ENCODE assay signal across 22 mouse cellular contexts in the genomic region with DNA sequence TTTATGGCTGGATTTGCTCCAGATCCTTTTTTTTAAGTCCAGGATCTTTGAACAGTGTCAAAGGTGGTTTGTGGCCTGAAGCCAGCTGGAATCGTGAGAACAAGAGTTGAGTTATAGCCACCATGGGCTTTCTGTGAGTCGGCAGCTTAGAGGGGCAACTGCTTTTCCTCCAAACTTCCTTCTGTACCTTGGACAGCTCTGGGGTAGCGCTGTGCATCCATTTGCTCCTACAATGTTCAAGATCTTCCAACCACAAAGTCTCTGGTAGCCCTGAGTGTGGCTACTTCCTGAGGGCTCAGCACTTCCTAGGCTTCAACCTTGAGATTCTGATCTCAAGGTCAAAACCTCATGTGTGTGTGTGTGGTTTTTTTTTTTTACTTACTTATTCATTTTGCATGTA.
DNase-seq lines count a peak whose midpoint lies in the region; ATAC-seq and TF ChIP-seq lines count a peak whose summit lies in the region.
"Had no signal": no experiment of that assay in that cellular context is flagged by ENCODE, and none has a peak within 500 bp of the region (broad histone marks: within the 10 kb centered on the region; RNA-seq: fewer than 3 reads in every experiment).

No protein-coding gene starts in this region.

- TF ChIP-seq RAD21 in MEL (IDR thresholded peaks at IDR 0.05; ENCODE audit: low read depth, low read length): no peak

- WGBS in lung, embryonic 14.5 days: 67% methylated on average over 3 of the region's 3 CpGs
- 67% methylated on average over 3 of the region's 3 CpGs for WGBS in thymus, adult 2 months

- intact Hi-C loops in heart, postnatal 14 days (cut with DNase I): no loop called here

- no peak for ATAC-seq in lung, embryonic 14.5 days (ENCODE audit: insufficient read depth)
- ATAC-seq: activated CD4-positive, CD25-positive, alpha-beta regulatory T cell, adult 4 months; CD4-positive, CD25-positive, alpha-beta regulatory T cell, adult 4 months; forebrain, embryonic 13.5 days; forebrain, postnatal 0 days; intestine, embryonic 16.5 days had no signal

- H3K9me3 ChIP-seq in lung, embryonic 14.5 days (ENCODE audit: low read depth, low read length): no peaks in the 10 kb centered on the region
- no peaks in the 10 kb centered on the region for H3K9me3 ChIP-seq in MEL (replicated peaks; ENCODE audit: insufficient read depth, low read length)
- H3K9me3 ChIP-seq: embryonic facial prominence, embryonic 10.5 days; forebrain, embryonic 13.5 days; heart, embryonic 12.5 days; hindbrain, embryonic 15.5 days had no signal

- no peaks in the 10 kb centered on the region for H3K27me3 ChIP-seq in lung, embryonic 14.5 days (ENCODE audit: insufficient read depth, low read length)
- H3K27me3 ChIP-seq in MEL (ENCODE audit: control insufficient read depth in 1 of 2, insufficient read depth in 2 of 2, low read length in 2 of 2): no peaks in the 10 kb centered on the region
- H3K27me3 ChIP-seq in thymus, adult 2 months (ENCODE audit: control insufficient read depth, insufficient read depth, low read length): no peaks in the 10 kb centered on the region
- H3K27me3 ChIP-seq: forebrain, embryonic 13.5 days; heart, embryonic 12.5 days; hindbrain, embryonic 15.5 days had no signal

- H3K4me2 ChIP-seq in lung, embryonic 14.5 days: no peak overlapping the region
- H3K4me2 ChIP-seq: forebrain, embryonic 13.5 days; heart, embryonic 12.5 days; hindbrain, embryonic 15.5 days had no signal

- TF ChIP-seq EP300 in MEL (IDR thresholded peaks at IDR 0.05; ENCODE audit: low read depth in 1 of 2, low read length in 2 of 2): no peak

- no peak for TF ChIP-seq CTCF in lung, embryonic 14.5 days (IDR thresholded peaks at IDR 0.05; ENCODE audit: low read depth)
- TF ChIP-seq CTCF in MEL (IDR thresholded peaks at IDR 0.05 in 2 of 3, conservative IDR thresholded peaks at IDR 0.05 in 1 of 3; ENCODE audit: control insufficient read depth in 1 of 3, insufficient read depth in 1 of 3, low read depth in 2 of 3, low read length in 3 of 3, poor library complexity in 1 of 3, severe bottlenecking in 1 of 3): no peak
- TF ChIP-seq CTCF in thymus, adult 2 months (IDR thresholded peaks at IDR 0.05; ENCODE audit: borderline replicate concordance, control insufficient read depth, extremely low read depth, insufficient read depth, low read length, poor library complexity): no peak

- no peaks in the 10 kb centered on the region for H3K36me3 ChIP-seq in lung, embryonic 14.5 days (ENCODE audit: insufficient read depth)
- no peaks in the 10 kb centered on the region for H3K36me3 ChIP-seq in MEL (ENCODE audit: control insufficient read depth in 1 of 2, insufficient read depth in 2 of 2, low read length in 2 of 2)
- H3K36me3 ChIP-seq in thymus, adult 2 months (ENCODE audit: control insufficient read depth, insufficient read depth, low read length): no peaks in the 10 kb centered on the region
- H3K36me3 ChIP-seq: embryonic facial prominence, embryonic 10.5 days; heart, embryonic 12.5 days; hindbrain, embryonic 15.5 days had no signal

- no peak for TF ChIP-seq POLR2A in MEL (IDR thresholded peaks at IDR 0.05; ENCODE audit: control insufficient read depth in 1 of 2, insufficient read depth in 1 of 2, low read depth in 1 of 2, low read length in 2 of 2, poor library complexity in 1 of 2)
- TF ChIP-seq POLR2A in thymus, adult 2 months (IDR thresholded peaks at IDR 0.05; ENCODE audit: control insufficient read depth, extremely low read depth, insufficient read depth, low read length, poor library complexity): no peak

- H3K4me1 ChIP-seq in lung, embryonic 14.5 days (ENCODE audit: insufficient read depth): no peaks in the 10 kb centered on the region
- no peaks in the 10 kb centered on the region for H3K4me1 ChIP-seq in MEL (ENCODE audit: control insufficient read depth in 1 of 2, insufficient read depth in 2 of 2, low read length in 2 of 2)
- H3K4me1 ChIP-seq in thymus, adult 2 months (replicated peaks; ENCODE audit: control insufficient read depth, insufficient read depth, low read length): no peaks in the 10 kb centered on the region
- H3K4me1 ChIP-seq: embryonic facial prominence, embryonic 10.5 days; forebrain, embryonic 13.5 days; heart, embryonic 12.5 days; hindbrain, embryonic 15.5 days had no signal

- no peaks in the 10 kb centered on the region for H3K79me2 ChIP-seq in MEL (ENCODE audit: control insufficient read depth, insufficient read depth, low read length, poor library complexity)

- no peak overlapping the region for H3K9ac ChIP-seq in lung, embryonic 14.5 days
- H3K9ac ChIP-seq in MEL (ENCODE audit: control insufficient read depth, low read depth, low read length, poor library complexity, severe bottlenecking): no peak overlapping the region
- H3K9ac ChIP-seq: forebrain, embryonic 13.5 days; forebrain, postnatal 0 days; heart, embryonic 12.5 days; hindbrain, embryonic 15.5 days had no signal

- no peak overlapping the region for H3K4me3 ChIP-seq in lung, embryonic 14.5 days (ENCODE audit: low read depth, low read length)
- no peak overlapping the region for H3K4me3 ChIP-seq in MEL (ENCODE audit: control insufficient read depth in 1 of 2, insufficient read depth in 1 of 2, low read depth in 2 of 2, low read length in 2 of 2)
- no peak overlapping the region for H3K4me3 ChIP-seq in thymus, adult 2 months (ENCODE audit: control insufficient read depth, insufficient read depth, low read length)
- H3K4me3 ChIP-seq: embryonic facial prominence, embryonic 10.5 days; forebrain, embryonic 13.5 days; heart, embryonic 12.5 days; hindbrain, embryonic 15.5 days had no signal

- peak; percentile 42 for DNase-seq in heart, adult 11 months
- DNase-seq in heart, postnatal 14 days: no peak
- peak; percentile 31 for DNase-seq in lung, embryonic 14.5 days
- DNase-seq in lung, adult 18-20 months: no peak
- peak; percentile 25 for DNase-seq in MEL (ENCODE audit: low read depth, low spot score)
- DNase-seq in thymus, adult 2 months: no peak
- no peak for DNase-seq in cerebellum, postnatal 36 days
- DNase-seq: adrenal gland, postnatal 25 days; B cell, adult 2 months; cerebellum, adult 18-20 months; cerebellum, adult 9-11 months; forebrain, postnatal 0 days; gastrocnemius, postnatal 14 days; heart, postnatal 36 days; kidney, adult 8-10 months had no signal

- no peak overlapping the region for H3K27ac ChIP-seq in lung, embryonic 14.5 days (ENCODE audit: low read depth)
- H3K27ac ChIP-seq in MEL (ENCODE audit: control insufficient read depth, low read depth, low read length): no peak overlapping the region
- H3K27ac ChIP-seq in thymus, adult 2 months (ENCODE audit: control insufficient read depth, insufficient read depth, low read length): no peak overlapping the region
- H3K27ac ChIP-seq: embryonic facial prominence, embryonic 10.5 days; forebrain, embryonic 13.5 days; hindbrain, embryonic 15.5 days had no signal

TF ChIP-seq in MEL, 35 proteins besides CTCF, POLR2A, EP300 and RAD21:
- no peak for TF ChIP-seq TCF12 (IDR thresholded peaks at IDR 0.05; ENCODE audit: low read depth, low read length)
- TF ChIP-seq MEF2A (IDR thresholded peaks at IDR 0.05; ENCODE audit: extremely low read depth, insufficient replicate concordance, low read depth, low read length, poor library complexity, severe bottlenecking): no peak
- TF ChIP-seq CHD2 (IDR thresholded peaks at IDR 0.05; ENCODE audit: low read length): no peak

Comparison
In these comparisons a context has a peak if more than half of its experiments do, and no peak if none do; other contexts are left out.
1. DNase-seq: peak in heart, adult 11 months (single experiment), lung, embryonic 14.5 days (single experiment) and MEL (single experiment); none in heart, postnatal 14 days (0 of 2), lung, adult 18-20 months (0 of 2), thymus, adult 2 months (single experiment) and cerebellum, postnatal 36 days (0 of 2).